Mouse (Mus musculus) olfactory bulb, adult 2 months (tissue): ENCODE data around the gene Dgat2.

ENCODE experiments used
- CTCF ChIP-seq: fragments of 200-500 bp; IDR thresholded peaks from 2 replicates; pipeline ENCODE4 v1.5.1; 2012; ENCODE audit warnings: low read depth, mild to moderate bottlenecking, low read length, moderate library complexity; ENCODE audit not compliant: insufficient read depth
- POLR2A ChIP-seq: fragments of 200-500 bp; IDR thresholded peaks from 2 replicates; pipeline ENCODE4 v1.6.1; 2012; ENCODE audit warnings: mild to moderate bottlenecking, low read depth, low read length, moderate library complexity; ENCODE audit not compliant: insufficient read depth

GRCm38 (mm10) chr7:99132597-99132996 is 49.9 kb downstream of the Dgat2 start:
- TF ChIP-seq CTCF (no peak), POLR2A (no peak)
